Mouse (Mus musculus) myocyte (in vitro differentiated cells): Measurements from ENCODE around the gene Poldip2.

Experiments used
- E2F4 ChIP-seq: IDR thresholded peaks from one replicate; pipeline ENCODE4 v1.6.1; 2011; ENCODE audit warnings: mild to moderate bottlenecking, control low read depth, moderate library complexity; ENCODE audit not compliant: insufficient read depth
- MAX ChIP-seq: IDR thresholded peaks from one replicate; pipeline ENCODE4 v1.6.1; 2011; ENCODE audit warnings: low read depth, mild to moderate bottlenecking, control low read depth
- MYOD1 ChIP-seq, 3 experiments: IDR thresholded peaks; one replicate each; pipeline ENCODE4 v1.6.1; 2011; ENCODE audit warnings: control low read depth in 2 of 3, low read depth in 2 of 3, mild to moderate bottlenecking in 2 of 3, moderate library complexity in 1 of 3; ENCODE audit not compliant: insufficient read length in 2 of 3, control insufficient read depth in 1 of 3
- MYOG ChIP-seq, 3 experiments: IDR thresholded peaks; one replicate each; pipeline ENCODE4 v1.6.1; 2011; ENCODE audit warnings: control low read depth in 2 of 3, low read depth in 2 of 3, mild to moderate bottlenecking in 2 of 3; ENCODE audit not compliant: insufficient read length in 2 of 3, control insufficient read depth in 1 of 3, insufficient read depth in 1 of 3
- POLR2A ChIP-seq: IDR thresholded peaks from one replicate; pipeline ENCODE4 v1.6.1; 2011; ENCODE audit warnings: low read depth, mild to moderate bottlenecking, control low read depth, moderate library complexity; ENCODE audit not compliant: insufficient read length
- POLR2AphosphoS2 ChIP-seq: IDR thresholded peaks from one replicate; pipeline ENCODE4 v1.6.1; 2011; ENCODE audit warnings: low read depth, control low read depth; ENCODE audit not compliant: insufficient read length
- REST ChIP-seq: IDR thresholded peaks from one replicate; pipeline ENCODE4 v1.6.1; 2011; ENCODE audit warnings: mild to moderate bottlenecking, control low read depth, moderate library complexity; ENCODE audit not compliant: insufficient read depth, insufficient read length
- SRF ChIP-seq: IDR thresholded peaks from one replicate; pipeline ENCODE4 v1.6.1; 2011; ENCODE audit warnings: low read depth; ENCODE audit not compliant: control insufficient read depth, insufficient read length
- TCF12 ChIP-seq: IDR thresholded peaks from one replicate; pipeline ENCODE4 v1.6.1; 2011; ENCODE audit warnings: mild to moderate bottlenecking, control low read depth; ENCODE audit not compliant: poor library complexity, insufficient read depth, severe bottlenecking
- TCF3 ChIP-seq: IDR thresholded peaks from one replicate; pipeline ENCODE4 v1.6.1; 2011; ENCODE audit warnings: low read depth, control low read depth; ENCODE audit not compliant: insufficient read length
- USF1 ChIP-seq: IDR thresholded peaks from one replicate; pipeline ENCODE4 v1.6.1; 2011; ENCODE audit warnings: low read depth, mild to moderate bottlenecking, control low read depth, moderate library complexity

DNA sequence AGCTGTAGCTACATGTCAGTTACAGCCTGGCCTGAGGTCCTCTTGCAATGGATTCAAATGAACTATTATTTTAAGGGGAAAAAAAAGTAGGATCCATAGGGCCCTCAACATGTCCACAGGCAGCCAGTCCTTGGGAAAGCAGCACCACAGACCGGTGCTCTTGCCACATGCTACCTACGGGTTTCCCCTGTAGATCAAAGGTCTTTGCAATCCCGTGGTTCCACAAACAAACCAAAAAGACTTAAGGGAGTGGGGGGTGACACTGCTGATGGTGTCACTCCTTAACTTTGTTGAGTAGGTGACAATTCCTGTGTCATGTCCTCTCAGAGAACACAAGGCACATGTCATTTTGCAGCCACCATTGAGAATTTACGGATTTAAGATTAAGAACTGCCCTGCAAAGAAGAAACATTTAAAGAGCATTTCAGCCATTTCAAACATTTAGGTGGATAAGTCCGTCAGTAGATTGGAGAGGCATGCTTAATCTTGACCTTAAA, 37.5 kb downstream of the Poldip2 start:
- TF ChIP-seq MYOG (IDR thresholded peaks at IDR 0.05; ENCODE audit: control insufficient read depth in 1 of 3, insufficient read depth in 1 of 3, insufficient read length in 2 of 3, low read depth in 2 of 3): no peak
- TF ChIP-seq POLR2A: no peak
- TF ChIP-seq POLR2AphosphoS2: no peak
- no peak for TF ChIP-seq SRF
- no peak for TF ChIP-seq MAX
- TF ChIP-seq TCF12: no peak
- TF ChIP-seq E2F4: no peak
- TF ChIP-seq MYOD1 (IDR thresholded peaks at IDR 0.05; ENCODE audit: control insufficient read depth in 1 of 3, insufficient read length in 2 of 3, low read depth in 2 of 3): no peak
- no peak for TF ChIP-seq USF1
- no peak for TF ChIP-seq TCF3
- TF ChIP-seq REST: no peak
